Mouse (Mus musculus) G1E (cell line): Measurements from ENCODE around the gene Slc48a1.

Experiments used
- CTCF ChIP-seq: IDR thresholded peaks from 2 replicates; pipeline ENCODE4 v1.5.1; 2012; ENCODE audit warnings: low read depth, low read length, inconsistent platforms, mixed read lengths
- GATA1 ChIP-seq: IDR thresholded peaks from 2 replicates; pipeline ENCODE4 v1.6.1; 2012; ENCODE audit warnings: borderline replicate concordance, low read length, inconsistent platforms, mixed read lengths
- GATA2 ChIP-seq: IDR thresholded peaks from 2 replicates; pipeline ENCODE4 v1.6.1; 2012; ENCODE audit warnings: low read depth, low read length, inconsistent platforms, borderline replicate concordance
- POLR2AphosphoS5 ChIP-seq: IDR thresholded peaks from 2 replicates; pipeline ENCODE4 v1.6.1; 2012; ENCODE audit warnings: low read depth, low read length, inconsistent platforms; ENCODE audit not compliant: insufficient replicate concordance
- TAL1 ChIP-seq: conservative IDR thresholded peaks from 2 replicates; pipeline ENCODE4 v1.6.1; 2012; ENCODE audit warnings: low read depth, low read length, inconsistent platforms, mixed read lengths

DNA sequence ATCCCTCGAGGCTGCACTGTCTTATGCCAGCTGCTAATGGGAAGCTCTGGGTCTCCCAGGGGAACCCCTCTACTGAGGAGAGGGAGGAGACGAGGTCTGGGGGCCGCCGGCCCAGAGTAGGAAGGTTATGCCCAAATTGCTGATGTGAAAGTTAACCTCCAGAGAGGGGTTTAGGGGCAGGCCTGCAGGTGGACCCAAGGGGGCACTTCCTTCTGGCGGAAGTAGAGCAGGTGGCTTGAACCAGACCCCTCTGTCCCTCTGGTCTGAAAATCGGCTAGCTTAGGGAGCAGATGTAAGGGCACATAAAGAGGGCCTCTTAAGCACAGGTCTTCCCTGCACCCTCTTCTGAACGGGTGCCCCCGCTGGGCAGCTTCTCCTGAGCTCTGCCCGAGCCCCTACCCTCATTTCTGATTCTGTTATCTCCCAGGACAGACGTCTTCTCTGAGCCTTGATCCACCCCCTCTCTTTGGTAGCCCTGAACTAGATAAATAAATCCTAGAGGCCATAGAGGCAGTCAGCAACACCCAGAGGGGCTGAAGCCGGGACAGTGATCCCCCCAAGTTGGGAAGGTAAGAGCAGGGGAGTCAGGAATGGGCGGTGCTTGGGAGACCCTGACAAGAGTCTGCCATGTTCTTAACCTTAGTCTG, 47.7 kb downstream of the Slc48a1 start:
- TF ChIP-seq POLR2AphosphoS5 (no peak), CTCF (no peak), TAL1 (no peak), GATA1 (no peak), GATA2 (no peak)
